Mouse (Mus musculus) liver, adult (tissue): ENCODE measurements around the gene Slc15a3.

ENCODE experiments used
- GATA4 ChIP-seq: IDR thresholded peaks from 2 replicates; pipeline ENCODE4 v1.6.1; 2014; ENCODE audit warnings: mild to moderate bottlenecking, low read length; ENCODE audit not compliant: insufficient replicate concordance

Gene Slc15a3

DNA sequence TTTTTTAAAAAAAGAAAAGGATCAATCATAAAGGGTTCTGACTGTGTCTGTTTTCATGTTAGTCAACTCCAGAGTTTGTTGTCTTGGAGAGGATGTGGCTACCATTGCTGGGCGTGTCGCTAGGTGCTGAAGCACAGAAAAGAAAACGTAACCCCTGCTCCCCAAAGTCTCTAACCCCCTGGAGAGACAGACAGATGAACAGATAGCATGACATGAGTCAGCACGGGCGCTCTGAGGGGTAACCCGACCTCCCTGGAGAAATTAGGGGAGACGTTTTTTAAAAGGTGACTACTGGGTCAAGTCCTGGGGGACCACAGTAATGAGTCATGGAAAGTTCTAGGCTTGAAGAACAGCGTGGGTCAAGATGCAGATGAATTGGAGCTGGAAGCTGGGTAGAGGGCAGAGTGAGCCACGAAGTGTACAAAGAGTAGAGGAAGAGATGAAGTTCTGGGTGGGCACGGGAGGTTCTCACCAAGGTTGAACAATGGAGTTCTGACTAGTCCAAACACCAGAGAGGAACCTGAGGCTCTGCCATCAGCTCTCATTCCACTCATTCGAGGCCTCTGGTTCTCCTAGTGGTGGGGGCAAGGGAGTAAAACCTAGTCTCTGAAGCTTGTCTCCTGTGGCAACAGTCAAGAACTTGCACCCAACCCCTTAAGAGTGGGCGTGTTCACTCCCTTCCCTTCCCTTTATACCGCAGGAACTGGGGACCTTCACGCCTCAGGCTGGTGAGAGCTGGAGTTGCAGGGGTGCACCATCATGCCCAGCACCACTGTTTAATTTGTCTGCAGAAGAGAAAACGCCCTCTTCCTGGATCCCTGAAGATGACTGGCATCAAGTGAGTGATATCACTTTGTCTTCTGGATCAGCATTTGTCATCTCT lies at the start of gene Slc15a3:
Gene Slc15a3 (plus strand): TSS at position 718 of the 883 bp plus-strand sequence.
- TF ChIP-seq GATA4 = no peak

- no peak for TF ChIP-seq GATA4
These were observed 49.2 kb upstream of the Slc15a3 start for GRCm38 (mm10) chr19:10790323-10790722.

DNA sequence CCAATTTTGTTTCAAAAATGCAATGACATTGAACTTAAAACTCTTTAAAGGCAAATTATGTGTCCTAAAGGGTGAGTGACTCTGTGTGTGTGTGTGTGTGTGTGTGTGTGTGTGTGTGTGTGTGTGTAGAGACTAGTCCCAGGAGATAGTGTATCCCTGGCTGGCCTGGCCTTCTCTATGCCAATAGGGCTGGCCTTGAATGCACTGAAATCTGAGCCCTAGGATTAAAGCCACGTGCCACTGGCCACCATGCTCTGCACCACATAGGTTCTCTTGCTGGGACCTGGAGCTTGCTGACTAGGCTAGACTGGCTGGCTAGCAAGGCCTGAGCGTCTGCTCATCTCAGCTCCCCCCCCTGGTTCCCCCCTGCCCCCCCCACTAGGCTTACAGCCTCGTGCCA lies 46.5 kb upstream of the Slc15a3 start:
- no peak for TF ChIP-seq GATA4

GRCm38 (mm10) chr19:10794916-10795315 lies 44.6 kb upstream of the Slc15a3 start:
- no peak for TF ChIP-seq GATA4

- no peak for TF ChIP-seq GATA4
These were observed 41.0 kb upstream of the Slc15a3 start for GRCm38 (mm10) chr19:10798576-10798975.

- no peak for TF ChIP-seq GATA4
These were observed 40.4 kb upstream of the Slc15a3 start for GRCm38 (mm10) chr19:10799155-10799554.

GRCm38 (mm10) chr19:10801070-10801469 lies 38.5 kb upstream of the Slc15a3 start:
- no peak for TF ChIP-seq GATA4

- TF ChIP-seq GATA4 = no peak
These were observed 37.6 kb upstream of the Slc15a3 start for GRCm38 (mm10) chr19:10801906-10802305.

GRCm38 (mm10) chr19:10803751-10804150 lies 35.8 kb upstream of the Slc15a3 start:
- TF ChIP-seq GATA4 = no peak

GRCm38 (mm10) chr19:10804850-10805660 lies 34.5 kb upstream of the Slc15a3 start:
- TF ChIP-seq GATA4 = no peak

GRCm38 (mm10) chr19:10805661-10806285 lies 33.8 kb upstream of the Slc15a3 start:
- TF ChIP-seq GATA4 = no peak

- TF ChIP-seq GATA4 = no peak
These were observed 30.8 kb upstream of the Slc15a3 start for GRCm38 (mm10) chr19:10808524-10809233.

DNA sequence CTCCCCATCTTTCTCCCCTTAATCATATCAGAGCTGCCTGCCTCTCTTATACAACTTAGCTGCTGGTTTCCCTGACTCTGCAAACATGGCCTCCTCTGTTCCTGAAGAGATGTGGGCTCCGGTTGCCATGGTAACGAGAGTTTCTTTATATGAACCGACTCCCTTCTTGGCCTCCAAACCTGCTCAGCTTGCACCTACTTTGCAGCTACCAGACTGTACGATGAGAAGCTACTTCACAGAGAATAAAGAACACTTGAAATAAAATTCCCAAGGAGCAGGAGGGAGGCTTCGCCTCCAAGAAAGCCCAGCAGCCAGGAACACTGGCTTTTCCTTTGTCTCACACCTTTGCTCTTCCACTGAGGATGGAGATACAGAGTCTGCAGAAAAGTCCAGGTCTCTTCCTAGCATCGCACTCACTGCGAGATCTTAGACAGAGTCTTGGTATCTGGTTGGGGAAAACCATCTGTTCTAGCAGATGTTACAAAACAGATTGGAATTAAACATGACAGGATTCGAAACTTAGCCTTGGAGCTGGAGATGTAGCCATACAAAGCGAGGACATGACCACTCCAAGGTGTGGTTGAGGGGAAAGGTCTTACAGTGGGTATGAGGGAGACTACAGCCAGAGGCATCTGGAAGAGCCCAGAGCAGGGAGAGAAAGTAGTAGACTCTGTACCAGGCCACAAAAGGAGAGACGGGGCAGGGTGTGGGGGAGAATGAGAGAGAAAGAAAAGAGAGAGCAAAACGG lies 29.9 kb upstream of the Slc15a3 start:
- TF ChIP-seq GATA4 = no peak

DNA sequence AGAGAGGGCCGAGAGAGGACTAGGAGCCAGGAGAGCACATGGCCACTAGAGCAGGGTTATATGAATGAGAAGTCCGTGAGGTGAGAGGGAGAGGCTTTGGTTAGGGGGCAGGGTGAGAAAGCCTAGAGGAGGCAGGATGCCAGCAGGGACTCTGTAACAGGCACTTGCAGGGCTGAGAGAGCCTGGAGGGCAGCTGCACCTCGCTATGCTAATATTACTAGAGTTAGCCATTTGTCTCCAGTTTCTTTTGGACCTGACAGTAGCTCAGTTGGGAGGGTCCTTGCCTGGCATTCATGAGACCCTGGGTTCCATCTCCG lies 29.4 kb upstream of the Slc15a3 start:
- no peak for TF ChIP-seq GATA4
